Mouse (Mus musculus) kidney, postnatal 4 days (tissue): ENCODE data around the gene Pbx2.
"Not testable (repeated sequence)": the region's sequence is repeated elsewhere in the genome, so short reads cannot be mapped to it uniquely, and the experiment has no call there.

Experiments
- DNase-seq, 2 experiments: peaks; one replicate each; pipeline ENCODE4 v3.0.0; 2021; ENCODE audit warnings: mixed read lengths in 2 of 2

Gene Pbx2

DNA sequence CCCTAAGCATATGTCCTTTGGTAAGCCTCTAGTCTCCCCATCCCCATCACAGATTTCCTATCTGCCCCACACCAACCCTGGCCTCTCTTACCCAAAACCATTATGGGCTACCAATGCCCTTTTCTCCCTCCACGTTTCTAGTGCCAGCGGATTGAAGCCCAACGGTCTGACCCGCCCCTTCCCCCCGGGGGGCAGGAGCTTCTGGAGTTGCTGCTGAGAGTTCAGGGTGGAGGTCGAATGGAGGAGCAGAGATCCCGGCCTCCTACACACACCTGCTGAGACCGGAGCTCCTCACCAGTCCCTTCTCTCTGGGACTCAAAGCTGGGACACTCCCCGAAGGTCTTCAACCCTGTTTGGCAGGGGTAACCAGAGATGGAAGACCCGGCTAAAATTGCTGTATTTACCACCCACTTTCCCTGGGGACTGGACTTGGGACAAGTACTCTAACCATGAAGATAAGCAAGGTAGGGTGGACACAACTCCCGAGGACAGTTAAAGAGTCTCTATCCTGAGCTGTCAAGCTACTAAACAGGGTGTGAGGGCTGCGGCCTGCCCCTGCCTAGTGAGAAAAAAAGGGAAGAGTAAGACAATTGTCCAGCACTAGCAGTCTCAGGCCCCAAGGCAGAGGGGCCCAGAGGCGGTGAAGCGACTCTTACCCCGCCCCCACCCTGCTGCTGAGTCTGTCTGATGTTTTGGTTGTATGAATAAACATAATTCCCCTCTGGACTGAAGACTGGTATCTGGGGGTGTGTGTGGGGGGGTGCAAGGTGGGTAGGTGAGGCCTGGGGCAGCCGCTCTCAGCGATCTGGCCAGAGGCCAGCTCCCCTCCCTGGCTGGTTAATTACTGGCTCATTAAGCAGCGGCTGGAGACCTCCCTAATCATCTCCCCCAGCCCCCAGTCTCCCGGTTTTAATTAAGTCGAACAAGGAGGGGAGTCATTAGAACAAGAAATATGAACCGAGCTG lies at the start of gene Pbx2:
Gene Pbx2 (plus strand): TSS at position 238 of the 965 bp plus-strand sequence.
- peak; percentile 55 to 73 for DNase-seq

DNA sequence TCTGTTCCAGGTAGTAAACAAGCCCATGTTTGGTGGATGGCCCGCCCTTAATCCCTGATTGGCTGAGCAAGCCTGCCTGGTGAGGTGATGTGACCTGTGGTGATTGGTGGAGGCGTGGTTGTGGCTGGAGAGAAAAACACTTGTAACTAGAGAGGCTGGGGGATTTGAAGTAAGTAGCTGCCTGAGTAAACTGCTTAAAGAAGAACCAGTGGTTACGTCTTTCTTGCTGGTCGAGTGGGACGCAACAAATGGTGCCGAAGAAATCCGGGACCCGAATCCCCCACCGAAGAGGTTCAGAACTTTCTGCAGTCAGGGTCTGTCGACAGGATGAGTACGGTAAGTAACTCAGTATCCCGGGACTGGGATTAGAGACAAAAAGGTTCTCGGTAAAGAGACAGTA lies 47.5 kb upstream of the Pbx2 start:
- not testable (repeated sequence) for DNase-seq

DNA sequence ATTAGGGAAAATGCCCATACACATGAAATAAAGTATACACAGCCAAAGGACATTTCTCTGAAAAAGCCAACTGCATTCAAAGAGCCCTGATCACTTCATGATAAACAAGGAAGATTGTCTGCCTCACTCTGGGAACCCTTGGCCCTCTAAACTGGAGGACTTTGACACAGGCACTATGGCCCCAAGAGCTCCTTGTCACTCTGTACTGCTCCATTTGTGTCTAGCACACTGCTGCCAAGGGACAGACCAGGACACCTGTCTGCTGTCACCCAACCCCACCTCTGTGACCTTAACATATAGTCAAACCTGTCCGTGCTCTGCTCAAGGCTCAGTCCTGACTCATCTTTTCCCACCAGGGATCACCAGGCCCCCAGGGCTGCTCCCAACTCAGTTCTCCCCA lies 44.3 kb upstream of the Pbx2 start:
- no peak for DNase-seq

DNA sequence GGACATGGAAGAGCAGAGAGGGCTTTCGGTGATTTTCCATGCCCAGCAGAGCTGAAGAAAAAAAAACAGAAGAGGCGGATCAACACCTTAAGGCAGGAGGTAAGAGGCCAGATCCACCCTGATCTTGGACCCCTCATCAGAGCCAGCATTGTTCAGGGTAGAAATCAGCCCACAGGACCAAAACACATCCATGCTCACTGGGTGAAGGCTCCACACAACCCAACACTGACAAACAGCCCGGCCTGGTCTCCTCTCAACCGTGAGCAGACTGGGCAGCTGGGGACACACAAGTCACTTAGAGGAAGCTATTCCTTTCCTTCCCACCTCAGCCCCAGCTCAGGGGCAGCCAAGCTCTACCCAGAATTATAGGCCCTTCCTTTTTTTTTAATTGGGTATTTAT lies 43.5 kb upstream of the Pbx2 start:
- DNase-seq: no peak

DNA sequence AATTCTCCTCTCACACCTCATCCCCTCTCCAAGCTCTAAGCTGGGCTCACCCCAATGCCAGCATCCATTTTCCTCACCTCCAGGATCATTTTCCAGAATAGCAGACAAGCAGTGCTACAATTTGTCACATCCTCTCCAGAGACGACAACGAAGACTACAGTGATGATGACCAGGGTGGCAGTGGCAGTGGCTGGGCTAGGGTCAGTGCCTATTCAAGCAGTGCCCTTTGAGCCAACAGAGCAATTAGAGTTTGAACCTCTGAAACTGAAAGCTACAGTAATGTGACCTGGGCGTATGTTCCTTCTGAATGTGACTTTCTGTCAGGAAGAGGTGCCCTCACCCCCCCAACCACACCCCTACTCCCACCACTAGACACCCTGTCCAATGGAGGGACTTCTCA lies 41.9 kb upstream of the Pbx2 start:
- no peak for DNase-seq

DNA sequence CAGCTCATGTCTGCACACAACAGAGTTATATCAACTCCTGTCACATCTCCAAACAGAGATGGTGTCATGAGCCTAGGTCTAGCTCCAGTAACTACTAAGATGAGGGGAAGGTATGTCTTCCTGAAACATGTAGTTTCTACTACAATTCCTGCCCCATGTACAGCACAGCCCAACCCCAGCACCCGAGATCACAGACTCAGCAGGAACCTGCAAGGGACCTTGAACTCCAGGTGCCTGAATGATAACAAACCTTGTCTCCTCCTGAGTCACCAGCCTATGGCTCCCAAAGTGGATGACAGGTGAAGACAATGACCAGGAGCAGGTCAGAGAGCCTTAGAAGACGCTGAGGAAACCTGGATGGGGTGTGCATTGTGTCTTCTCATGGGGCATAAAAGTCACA lies 41.2 kb upstream of the Pbx2 start:
- no peak for DNase-seq

DNA sequence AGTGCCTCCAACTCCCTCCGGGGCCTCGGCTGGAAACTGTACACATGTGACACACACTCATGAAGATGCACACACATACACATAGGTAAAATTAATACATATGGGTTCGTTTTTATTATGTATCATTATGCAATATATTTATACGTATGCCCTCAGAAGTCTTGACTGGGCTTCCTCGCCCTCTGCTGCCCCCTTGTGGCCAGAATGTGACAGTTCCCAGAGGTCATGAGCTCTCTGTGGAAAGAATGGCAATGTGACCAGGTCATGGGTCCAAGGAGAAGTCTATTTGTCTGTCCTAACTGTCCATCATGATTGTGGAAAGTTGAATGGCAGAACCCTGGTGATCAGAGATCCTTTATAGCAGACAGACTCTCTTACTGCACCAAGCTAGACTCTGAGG lies 35.6 kb upstream of the Pbx2 start:
- DNase-seq: peak; percentile 91

DNA sequence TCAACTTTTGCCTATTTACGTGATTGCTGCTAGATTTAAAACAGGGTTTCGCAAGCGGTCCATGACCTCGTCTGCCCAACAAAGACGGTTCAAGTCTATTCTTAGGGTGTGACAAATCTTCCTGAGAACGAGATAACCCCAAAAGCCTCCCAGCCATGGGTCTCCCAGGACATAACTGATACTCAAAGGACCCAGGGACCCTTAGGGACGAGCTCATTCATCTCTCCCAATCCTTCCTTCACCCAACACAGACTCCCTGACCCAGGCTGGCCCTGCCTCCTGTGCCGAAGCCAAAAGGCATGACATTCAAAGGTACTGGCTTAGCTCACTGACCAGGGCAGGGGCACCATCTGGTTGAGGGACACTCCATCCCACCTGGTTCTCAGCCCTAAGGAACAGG lies 34.7 kb upstream of the Pbx2 start:
- no peak for DNase-seq

DNA sequence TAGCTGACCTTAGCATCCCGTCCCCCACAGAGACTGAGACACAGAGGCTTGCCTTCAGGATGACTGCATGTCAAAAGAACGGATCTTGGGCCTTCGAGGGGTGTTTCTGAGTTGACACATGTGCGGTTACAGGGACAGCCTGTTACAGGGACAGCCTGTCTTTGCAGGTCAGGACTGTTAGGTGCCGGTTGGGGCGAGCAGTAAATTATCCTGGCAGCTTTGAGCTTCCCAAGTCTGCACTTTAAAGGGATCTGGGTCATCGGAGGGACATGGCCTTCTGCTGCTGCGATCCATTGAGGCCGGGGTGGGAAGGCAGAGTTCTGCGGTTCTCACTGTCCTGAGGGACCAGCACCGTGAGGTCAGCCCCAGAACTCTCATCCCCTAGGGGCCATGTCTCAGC lies 33.7 kb upstream of the Pbx2 start:
- DNase-seq: no peak

DNA sequence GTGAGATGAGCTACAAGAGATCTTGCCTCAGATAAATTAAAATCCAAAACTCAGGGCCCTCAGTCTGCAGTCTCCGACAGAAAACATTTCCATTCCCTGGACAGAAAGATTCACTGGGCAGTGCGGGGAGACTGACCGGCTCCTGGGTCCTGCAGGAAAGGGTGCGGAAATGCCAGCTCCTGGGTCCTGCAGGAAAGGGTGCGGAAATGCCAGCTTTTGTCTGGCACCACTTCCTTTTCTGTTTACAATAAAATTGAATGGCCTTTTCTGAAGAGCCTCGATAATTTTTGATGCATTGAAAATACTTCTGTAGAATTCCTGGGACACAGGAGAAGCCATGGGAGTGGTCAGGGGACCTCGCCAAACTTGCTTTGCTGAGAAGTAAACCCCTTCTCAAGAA lies 31.9 kb upstream of the Pbx2 start:
- no peak for DNase-seq

DNA sequence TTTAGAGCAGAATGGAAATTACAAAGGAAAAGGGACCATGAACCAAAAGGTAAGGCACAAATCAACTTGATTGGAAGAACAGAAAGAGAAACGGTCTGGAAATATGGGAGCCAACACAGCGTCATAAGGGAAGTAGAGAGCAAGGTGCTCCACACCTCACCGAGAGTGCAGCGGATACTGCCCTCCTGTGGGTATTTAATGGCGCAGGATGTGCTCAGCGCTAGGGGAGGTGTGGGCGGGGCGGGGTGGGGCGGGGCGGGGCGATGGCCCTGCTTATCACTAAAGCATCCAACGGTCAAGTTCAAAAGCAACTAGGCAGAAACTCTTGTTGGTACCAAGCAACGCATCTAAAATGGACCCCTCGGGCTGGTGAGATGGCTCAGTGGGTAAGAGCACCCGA lies 31.2 kb upstream of the Pbx2 start:
- no peak for DNase-seq

DNA sequence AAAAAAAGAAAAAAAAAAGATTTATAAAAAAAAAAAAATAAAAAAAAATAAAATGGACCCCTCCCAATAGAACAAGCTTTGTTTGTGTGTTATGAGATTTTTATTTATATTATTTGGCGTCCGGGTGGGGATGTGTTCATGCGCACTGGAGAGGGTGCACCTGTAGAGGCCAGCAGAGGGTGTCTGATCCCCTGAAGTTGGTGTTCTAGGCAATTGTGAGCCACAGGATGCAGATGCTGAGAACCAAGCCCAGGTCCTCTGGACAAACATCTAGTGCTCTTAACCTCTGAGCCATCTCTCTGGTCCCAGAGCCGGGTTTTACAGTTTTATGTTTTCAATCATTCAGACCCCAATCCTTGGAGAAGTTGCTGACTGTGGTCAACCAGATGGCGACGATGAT lies 30.6 kb upstream of the Pbx2 start:
- DNase-seq: no peak

DNA sequence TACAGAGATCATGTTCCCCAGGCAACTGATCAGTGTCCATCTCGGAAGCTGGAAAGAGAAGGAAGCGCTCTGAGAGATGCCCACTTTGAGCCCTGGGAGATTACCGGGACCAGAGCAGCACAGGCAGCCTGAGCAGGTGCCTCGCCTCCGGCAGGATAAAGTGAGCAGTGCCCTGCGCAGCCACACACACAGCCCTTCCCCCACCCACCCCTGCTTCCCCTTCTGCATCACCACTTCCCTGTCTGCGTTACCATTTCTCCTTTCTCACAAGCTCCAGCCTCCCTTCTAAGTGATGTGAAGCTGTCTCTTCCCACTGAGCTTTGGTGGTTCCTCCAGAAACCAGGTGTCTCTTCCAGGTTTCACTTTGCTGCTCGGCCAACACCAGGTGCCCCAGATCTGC lies 29.9 kb upstream of the Pbx2 start:
- DNase-seq: no peak

DNA sequence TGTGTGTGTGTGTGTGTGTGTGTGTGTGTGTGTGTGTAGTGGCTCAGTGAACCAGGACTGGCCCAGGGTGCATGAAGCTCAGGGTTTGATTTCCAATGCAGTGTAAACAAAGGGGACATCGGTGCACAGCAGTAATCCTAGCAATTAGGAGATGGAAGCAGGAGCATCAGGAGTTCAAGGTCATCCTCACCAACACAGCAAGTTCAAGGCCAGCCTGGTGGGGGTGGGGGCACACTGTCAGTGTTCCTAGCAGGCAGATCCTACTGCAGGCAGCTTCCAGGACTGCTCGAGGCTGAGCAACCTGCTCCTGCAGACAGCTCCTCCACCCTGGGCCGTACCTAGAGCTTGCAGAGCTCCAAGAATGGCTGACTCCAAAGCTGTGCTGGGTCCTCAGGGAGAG lies 28.5 kb upstream of the Pbx2 start:
- DNase-seq: no peak

DNA sequence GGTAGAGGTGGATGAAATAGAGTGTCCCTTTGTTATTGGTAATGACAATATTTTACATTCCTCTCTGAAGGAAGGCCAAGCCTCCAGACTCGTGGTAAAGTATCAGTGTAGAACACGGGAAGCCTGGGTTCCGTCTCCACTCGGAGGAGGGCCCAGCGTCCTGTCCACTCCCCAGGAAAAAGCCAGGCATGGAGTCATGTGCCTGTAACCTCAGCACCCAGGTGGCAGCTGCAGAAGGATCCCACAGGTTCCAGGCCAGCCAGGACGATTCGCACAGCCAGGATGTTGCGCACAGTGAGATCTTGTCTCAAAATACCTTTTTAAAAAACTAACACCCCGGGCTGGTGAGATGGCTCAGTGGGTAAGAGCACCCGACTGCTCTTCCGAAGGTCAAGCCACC lies 27.7 kb upstream of the Pbx2 start:
- no peak for DNase-seq

DNA sequence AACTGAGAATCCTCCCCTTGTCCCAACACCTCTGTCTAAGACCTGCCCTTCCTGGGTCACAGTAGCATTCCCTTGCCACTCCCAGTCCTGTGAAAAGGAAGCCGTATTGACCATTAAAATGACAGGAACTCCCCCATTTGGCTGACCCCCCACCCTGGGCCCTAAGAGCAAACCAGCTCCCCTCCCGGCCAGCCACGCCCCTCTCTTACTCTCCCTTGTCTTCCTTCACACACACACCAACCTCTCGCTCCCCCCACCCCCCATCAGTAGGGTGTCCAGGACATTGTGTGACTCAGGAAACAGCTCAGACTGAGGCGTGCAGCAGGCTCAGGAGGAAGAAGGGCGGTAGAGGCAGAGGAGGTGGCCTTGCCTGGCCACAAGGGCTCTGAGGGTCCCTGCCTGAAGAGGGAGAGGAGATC lies 27.1 kb upstream of the Pbx2 start, which contains the start of gene Notch4:
Gene Notch4 (plus strand): TSS at position 266 of the 419 bp plus-strand sequence.
- DNase-seq: peak; percentile 57 to 73

DNA sequence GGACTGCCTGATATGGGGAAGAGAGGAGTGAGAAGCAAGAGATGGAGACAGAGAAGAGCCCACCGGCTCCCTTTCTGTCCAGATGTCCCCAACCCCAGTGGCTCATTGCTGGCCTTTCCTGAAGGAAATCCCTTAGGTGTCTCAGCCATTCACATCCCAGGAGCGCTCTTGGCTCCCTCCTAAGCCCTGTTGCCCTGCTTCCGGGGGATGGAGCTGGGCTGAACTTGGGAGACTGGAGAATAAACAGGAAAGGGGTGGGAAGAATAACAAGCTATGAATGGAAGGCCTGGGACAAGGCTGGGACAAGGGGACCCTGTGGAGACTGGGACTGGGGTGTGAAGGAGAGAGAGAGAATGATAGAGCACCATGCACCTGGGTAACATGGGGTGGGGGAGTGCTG lies 26.3 kb upstream of the Pbx2 start:
- DNase-seq: peak; percentile 50 to 71

DNA sequence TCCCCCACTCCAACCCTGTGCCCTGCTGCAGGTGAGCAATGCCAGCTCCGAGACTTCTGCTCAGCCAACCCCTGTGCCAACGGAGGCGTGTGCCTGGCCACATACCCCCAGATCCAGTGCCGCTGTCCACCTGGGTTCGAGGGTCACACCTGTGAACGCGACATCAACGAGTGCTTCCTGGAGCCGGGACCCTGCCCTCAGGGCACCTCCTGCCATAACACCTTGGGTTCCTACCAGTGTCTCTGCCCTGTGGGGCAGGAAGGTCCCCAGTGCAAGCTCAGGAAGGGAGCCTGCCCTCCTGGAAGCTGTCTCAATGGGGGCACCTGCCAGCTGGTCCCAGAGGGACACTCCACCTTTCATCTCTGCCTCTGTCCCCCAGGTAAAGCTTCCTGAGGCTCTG lies 23.8 kb upstream of the Pbx2 start:
- peak in 1 of 2 experiments; percentile 43 for DNase-seq

DNA sequence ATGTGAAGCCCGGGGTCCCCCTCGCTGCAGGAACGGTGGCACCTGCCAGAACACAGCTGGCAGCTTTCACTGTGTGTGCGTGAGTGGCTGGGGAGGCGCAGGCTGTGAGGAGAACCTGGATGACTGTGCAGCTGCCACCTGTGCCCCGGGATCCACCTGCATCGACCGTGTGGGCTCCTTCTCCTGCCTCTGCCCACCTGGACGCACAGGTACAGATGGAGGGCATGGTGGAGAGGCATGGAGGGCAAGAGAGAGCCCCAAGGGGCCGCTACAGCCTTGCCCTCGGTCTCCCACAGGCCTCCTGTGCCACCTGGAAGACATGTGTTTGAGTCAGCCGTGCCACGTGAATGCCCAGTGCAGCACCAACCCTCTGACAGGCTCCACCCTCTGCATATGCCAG lies 22.6 kb upstream of the Pbx2 start:
- DNase-seq: no peak

DNA sequence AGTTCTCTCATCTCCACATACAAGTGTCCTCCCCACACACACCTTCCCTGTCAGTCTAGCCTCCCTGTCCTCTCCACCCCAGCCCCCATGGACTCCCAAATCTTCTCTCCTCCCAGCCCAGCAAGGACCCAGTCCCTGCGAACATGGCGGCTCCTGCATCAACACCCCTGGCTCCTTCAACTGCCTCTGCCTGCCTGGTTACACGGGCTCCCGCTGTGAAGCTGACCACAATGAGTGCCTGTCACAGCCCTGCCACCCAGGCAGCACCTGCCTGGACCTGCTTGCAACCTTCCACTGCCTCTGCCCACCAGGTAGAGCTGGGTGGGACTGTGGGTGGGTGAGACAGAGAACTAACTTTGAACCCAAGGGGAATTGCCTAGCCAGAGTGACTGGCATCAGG lies 21.1 kb upstream of the Pbx2 start:
- DNase-seq: no peak

DNA sequence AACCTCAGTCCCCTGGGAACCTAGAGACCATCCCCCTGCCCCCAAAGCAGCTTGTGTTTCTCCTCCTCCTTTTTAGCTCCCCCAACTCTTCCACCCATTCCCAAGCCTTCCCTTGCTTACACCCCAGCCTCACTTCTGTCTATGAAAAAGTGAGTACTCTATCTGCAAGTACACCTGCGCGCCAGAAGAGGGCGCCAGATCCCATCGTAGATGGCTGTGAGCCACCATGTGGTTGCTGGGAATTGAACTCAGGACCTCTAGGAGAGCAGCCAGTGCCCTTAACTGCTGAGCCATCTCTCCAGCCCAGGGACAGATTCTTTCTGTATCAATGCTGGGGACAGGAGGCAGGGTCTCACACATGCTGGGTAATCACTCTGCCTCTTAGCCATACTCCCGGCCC lies 19.2 kb upstream of the Pbx2 start:
- DNase-seq: peak in 1 of 2 experiments; percentile 35

DNA sequence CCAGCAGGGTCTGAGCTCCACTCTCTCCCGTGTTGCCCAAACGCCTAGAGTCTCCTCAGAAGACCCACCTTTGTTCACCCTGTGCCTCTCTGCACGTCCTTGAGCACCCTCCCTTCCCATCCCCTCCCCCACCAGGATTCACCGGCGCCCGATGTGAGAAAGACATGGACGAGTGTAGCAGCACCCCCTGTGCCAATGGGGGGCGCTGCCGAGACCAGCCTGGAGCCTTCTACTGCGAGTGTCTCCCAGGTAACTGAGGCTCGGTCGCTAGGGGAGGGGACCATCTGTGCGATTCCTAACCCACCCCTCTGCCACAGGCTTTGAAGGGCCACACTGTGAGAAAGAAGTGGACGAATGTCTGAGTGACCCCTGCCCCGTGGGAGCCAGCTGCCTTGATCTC lies 18.7 kb upstream of the Pbx2 start:
- DNase-seq: peak in 1 of 2 experiments; percentile 49

DNA sequence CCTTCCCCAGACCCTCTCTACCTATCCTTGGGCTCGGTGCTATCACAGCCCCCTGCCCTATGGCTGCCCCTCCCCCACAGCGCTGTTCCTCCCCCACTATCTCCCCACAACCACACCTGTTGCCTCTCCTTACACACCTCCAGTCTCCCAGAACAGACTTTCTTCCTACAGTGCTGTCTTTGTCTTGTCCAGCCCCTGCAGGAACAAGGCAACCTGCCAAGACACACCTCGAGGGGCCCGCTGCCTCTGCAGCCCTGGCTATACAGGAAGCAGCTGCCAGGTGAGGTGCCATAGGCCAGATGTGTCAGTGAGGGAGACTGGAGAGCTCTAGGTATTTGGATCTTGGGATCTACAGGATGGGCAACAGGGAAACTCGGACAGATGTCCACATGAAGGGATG lies 14.5 kb upstream of the Pbx2 start:
- no peak for DNase-seq

DNA sequence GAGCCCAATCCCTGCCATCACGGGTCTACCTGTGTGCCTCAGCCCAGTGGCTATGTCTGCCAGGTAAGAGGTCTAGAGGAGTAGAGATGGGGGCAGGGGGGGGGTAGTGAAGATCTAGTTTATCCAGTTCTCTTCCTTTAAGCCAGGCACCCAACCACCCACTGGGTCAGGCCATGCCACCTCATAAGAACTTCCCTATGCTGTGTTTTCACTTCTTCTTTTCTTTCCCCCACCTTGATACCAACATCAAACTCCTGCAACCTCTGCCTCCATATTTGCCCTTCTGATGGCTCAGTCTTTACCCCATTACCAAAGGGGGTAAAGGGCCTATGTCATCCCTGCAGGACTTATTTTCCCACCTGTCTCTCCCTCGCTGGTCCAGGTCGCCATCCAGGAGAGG lies 13.0 kb upstream of the Pbx2 start:
- no peak for DNase-seq

DNA sequence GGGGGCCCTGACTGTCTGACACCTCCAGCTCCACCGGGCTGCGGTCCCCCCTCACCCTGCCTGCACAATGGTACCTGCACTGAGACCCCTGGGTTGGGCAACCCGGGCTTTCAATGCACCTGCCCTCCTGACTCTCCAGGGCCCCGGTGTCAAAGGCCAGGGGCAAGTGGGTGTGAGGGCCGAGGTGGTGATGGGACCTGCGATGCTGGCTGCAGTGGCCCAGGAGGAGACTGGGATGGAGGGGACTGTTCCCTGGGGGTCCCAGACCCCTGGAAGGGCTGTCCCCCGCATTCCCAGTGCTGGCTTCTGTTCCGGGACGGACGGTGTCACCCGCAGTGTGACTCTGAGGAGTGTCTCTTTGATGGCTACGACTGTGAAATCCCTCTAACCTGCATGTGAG lies 8.5 kb upstream of the Pbx2 start:
- DNase-seq: no peak
